Mouse (Mus musculus): Measurements from ENCODE around the gene Kirrel3. TPM values are rescaled to one million over a fixed set of nuclear protein-coding genes. Genes with fewer than 3 reads are reported as not detected.

The Kirrel3 gene
- total RNA-seq, 2 experiments from 2014 or later = not detected

DNA sequence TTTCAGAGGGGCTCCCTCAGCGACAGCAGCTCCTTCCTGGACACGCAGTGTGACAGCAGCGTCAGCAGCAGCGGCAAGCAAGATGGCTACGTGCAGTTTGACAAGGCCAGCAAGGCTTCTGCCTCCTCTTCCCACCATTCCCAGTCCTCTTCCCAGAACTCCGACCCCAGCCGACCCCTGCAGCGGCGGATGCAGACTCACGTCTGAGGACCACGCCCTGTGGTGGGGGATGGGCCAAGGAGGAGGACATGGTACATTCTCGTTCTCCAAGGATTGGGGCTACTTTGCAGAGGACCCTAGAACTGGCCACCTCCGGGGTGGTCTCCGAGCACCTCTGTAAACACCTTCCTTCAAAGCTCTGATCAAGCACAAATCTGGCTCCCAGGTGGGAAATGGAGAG lies 549.4 kb downstream of the Kirrel3 start:
- ATAC-seq (replicated peaks; ENCODE audit: low FRiP score, poor library complexity, severe bottlenecking) = no peak

DNA sequence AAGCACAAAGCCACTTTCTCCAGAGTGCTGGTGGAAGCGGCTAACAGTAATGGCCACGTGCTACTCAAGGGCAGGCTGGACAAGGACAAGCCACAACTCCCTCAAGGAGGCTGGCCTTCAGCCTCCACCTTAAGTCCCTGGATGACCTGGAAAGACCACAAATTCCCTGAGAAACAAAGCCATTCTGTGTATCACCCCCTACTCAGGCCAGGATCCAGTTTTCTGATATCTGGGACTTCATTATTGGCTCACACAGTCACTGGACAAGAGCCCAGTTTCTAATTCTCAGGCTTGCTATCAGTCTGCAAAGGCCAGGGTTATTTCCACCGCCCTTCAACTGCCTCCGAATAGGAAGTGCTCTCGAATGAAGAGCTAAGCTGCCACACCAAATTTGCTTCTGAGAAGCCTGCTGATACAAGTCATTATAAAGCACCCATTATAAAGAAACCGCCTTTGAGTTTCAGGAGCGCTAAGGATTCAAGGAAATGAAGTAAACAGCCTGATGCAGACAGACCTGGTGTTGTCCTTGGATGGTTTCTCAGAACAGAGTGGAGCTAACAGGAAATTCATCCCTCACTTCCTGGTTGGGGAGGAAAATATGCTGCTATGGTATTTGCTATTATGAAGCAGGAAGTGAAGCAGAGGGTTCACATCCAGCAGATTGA lies 553.4 kb downstream of the Kirrel3 start:
- ATAC-seq (replicated peaks; ENCODE audit: low FRiP score, poor library complexity, severe bottlenecking) = no peak

DNA sequence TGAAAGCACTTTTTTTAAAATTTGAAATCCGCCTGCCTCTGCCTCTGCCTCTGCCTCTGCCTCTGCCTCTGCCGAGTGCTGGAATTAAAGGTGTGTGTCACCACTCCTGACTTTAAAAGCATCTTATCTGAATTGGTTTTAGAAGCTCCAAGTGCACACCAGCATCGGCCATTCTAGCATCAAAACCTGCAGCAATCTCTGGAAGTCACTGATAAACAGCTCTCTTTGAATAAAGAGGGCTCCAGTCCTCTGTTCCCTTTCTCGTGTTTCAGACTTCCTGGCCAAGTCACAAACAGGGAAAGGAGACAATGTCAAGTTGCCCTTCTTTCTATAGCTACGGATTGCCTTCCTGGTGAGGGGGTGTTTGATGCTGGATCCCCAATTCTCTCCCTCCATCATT lies 554.2 kb downstream of the Kirrel3 start:
- ATAC-seq (replicated peaks; ENCODE audit: low FRiP score, poor library complexity, severe bottlenecking) = no peak

DNA sequence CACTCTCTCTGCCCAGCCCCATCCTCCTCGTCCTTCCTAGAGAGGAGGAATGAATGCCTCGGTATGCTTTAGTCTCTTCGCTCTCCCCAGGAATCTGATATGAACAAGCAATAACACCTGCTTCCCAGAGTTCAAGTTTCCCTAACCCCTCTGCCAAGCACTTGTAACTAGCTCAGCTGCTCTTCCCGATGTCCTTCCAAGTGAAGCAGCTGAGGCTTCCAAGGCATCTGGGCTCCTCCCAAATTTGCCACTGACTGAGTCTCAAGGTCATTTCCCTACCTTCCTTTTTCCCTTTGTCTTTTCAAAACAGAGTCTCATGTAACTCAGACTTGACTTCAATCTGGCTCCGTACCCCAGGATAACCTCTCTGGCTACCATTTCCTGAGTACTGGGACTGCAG lies 555.8 kb downstream of the Kirrel3 start:
- ATAC-seq (replicated peaks; ENCODE audit: low FRiP score, poor library complexity, severe bottlenecking) = no peak

DNA sequence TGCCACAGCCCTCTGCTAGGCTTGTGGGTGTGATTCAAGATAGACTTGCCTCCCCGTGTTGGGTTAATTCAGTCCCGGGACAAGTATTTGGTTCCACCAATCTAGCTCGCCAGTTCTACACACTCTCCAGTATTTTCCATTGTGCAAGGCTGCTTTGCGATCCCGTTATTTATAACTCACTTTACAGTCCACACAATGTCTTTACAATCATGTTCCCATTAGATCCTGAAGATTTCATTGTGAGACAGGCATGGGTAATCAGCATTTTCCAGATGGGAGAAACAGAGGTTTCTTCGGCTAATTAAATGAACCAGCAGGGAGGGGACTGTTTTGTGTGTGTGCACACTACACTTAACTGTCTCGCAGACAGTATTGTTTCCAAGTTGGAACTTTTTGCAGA lies 557.9 kb downstream of the Kirrel3 start:
- no peak for ATAC-seq (replicated peaks; ENCODE audit: low FRiP score, poor library complexity, severe bottlenecking)

DNA sequence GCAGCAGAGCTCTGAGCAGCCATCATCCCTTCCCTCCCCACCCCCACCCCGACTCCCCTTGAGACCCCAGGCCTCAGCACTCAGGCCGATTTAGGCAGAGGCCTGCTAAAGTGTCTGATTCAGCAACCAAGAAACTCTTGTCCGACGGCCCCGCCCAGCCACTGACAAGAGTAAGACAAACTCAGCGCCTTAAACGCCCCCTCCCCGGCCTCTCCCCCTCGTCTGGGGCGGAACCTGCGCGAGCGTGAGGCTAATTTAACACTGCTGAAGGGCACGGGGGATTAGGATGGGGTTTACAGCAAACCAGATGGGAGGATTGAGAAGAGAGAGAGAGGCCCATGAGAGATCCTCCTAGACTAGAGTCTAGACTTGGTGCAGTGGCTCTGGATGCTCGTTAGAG lies 558.8 kb downstream of the Kirrel3 start:
- no peak for ATAC-seq (replicated peaks; ENCODE audit: low FRiP score, poor library complexity, severe bottlenecking)

DNA sequence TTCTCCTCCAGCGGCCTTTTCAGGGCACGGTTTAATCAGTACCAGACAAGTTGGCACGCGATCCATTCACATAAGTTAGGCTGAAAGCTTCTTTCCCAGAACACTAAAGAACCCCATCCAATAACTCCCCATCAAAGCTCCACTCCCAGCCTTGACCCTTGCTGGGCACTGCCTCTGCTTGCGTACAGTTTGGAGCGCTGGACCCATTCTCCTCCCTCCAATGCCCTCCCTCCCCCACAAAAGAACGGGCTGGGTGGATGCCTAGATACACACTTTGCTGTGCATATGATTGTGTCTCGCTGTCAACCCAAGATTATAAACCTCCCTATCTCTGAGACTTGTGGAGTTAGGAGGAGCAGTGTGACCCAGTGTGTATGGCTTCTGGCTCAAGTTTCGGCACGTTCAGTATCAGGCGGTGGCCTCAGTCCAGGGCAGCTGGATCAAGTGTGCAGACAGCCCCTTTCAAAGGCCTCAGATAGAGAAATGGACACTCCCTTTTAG lies 559.4 kb downstream of the Kirrel3 start:
- ATAC-seq (replicated peaks; ENCODE audit: low FRiP score, poor library complexity, severe bottlenecking) = peak; percentile 45

DNA sequence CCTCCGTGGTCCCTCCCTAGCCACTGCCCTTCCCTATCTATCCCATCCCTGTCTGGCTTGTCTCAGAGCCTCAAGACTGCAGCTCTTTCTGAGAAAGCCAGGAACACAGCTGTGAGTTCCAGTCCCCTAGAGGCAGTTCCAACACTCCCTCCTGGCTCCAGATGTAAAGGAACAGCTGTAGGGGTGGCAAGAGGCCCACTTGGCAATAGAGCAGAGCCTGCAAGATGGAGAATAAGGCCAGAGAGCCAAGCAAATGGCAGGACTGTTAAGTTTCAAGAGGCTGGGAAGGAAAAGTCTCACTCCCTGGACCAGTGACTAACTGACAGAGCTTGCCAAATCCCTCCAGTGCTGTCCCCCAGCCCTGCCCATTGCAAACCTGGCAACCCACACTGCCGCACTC lies 560.1 kb downstream of the Kirrel3 start:
- ATAC-seq (replicated peaks; ENCODE audit: low FRiP score, poor library complexity, severe bottlenecking) = no peak

DNA sequence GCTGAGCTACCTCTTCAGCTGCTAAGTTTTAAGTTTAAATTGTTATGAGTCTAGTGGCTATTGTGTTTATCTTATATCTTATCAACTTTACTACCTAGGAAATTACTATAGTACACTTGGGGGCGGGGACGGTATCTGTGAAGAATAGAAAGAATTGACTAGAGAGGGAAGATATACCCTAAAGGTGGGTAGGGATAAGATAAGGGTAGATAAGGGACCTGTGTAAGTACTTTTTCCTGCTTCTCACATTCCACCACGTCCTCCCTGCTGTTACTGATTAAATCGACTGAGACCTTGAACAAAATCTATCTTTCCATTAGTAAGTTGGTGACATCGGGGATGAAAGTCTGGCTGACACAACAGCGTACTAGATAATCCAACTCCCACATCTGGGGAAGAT lies 562.8 kb downstream of the Kirrel3 start:
- ATAC-seq (replicated peaks; ENCODE audit: low FRiP score, poor library complexity, severe bottlenecking) = no peak

DNA sequence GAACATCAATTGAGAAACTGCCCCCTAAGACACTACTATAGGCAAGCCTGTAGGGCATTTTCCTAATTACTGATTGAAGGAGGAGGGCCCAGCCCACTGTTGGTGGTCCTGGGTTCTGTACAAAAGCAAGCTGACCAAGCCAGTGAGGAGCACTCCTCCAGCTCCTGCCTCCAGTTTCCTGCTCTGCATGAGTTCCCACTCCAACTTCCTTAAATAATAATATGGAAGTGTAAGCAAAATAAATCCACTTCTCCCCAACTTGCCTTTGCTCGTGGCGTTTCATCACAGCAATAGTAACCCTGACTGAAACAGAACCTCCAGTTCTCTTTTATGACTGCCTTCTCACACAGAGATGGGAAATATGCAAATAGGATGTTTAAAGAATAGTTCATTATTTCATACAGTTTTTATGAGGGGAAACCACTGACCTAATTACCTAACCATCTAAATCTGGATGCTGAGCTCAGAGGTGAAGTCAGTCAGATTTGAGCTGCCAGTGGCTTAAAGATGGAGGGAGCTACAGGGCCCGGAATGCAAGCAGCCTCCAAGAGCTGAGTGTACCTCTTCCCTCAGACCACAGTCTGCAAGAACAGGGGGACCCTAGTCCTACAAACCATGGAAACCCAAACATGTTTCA lies 564.3 kb downstream of the Kirrel3 start:
- no peak for ATAC-seq (replicated peaks; ENCODE audit: low FRiP score, poor library complexity, severe bottlenecking)

DNA sequence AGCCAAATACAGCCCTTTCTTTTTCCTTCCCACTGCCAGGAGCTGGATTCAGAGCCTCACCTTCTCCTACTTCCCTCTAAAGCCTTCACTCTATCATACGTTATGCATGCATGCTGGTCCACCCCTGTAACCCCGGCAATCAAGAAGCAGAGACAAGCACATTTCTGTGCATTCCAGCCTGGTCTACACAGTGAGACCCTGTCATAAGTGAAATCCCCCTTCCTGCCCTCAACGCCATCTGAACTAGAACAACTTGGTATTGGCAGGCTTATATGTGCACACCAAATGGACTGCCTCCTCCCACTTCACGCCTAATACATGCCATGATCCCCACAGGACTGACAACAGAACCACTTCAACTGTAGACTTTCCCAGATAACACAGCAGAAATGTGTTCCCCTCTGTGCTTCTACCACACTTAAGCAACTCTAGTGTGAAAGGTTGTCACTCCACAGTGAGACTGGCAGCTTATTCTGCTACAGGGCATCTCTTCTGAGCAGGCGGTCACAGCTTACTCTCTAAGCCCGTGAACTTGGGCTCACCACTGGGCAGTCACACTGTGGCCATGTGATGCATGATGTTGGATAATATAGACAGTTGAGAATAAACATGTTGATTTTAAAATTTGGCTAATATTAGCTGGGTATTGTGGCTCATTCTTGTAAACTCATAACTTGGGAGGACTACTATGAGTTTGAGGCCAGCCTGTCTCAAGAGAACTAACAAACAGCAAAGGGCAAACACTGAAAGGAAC lies 565.2 kb downstream of the Kirrel3 start:
- no peak for ATAC-seq (replicated peaks; ENCODE audit: low FRiP score, poor library complexity, severe bottlenecking)

DNA sequence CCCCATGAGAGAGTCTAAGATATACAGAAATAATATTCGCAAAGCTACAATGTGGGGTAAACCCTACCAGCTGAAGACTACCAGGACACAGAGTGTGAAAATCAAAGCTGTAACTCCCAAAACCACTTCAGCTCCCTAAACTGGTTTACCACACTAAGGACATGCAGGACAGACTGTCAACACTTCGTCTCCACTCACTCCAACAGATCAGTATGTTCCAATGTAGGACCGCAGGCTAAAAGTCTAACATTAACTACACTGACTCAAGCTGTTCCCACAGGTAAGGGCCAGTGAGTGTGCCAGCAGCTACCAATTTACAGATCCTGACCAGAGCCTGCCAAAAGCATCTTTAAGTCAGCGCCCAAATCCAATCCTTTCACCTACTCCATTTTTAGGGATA lies 566.0 kb downstream of the Kirrel3 start:
- ATAC-seq (replicated peaks; ENCODE audit: low FRiP score, poor library complexity, severe bottlenecking) = no peak

DNA sequence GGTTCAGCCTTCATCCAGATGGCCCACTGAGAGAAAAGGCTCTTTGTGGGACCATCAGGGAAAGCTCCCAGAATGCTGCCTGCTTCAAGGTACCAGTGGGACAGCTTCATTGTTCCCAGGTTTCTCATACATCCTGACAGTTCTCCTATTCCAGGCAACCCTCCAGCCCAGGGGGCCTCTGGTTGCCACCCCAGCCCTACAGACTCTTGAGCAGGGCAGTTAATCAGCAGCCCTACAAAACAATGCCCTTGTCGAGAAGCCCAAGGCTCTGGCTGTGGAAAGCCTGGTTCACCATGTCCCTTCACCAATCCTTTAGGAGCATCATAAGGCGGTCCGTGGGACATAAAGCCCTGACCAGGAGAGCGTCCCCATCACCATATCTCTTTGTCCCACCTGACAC lies 567.0 kb downstream of the Kirrel3 start:
- no peak for ATAC-seq (replicated peaks; ENCODE audit: low FRiP score, poor library complexity, severe bottlenecking)

DNA sequence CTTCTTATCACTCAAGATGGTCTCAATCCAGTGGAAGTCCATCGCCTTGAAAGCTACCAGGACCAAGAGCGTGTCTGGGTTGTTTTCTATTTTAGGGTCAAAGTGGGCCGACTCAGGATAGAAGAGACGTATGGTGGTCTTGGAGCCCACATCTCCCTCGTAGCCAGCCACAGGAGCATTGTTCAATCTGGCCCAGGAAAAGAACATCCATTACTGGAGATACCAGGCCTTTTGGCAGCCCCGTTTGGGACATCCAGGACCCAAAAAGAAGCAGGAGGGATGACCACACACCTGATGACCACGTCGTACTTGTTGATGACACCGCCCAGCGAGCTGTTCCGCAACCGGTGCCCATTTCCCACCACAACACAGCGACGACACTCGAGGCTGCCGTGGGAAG lies 567.4 kb downstream of the Kirrel3 start:
- ATAC-seq (replicated peaks; ENCODE audit: low FRiP score, poor library complexity, severe bottlenecking) = no peak

DNA sequence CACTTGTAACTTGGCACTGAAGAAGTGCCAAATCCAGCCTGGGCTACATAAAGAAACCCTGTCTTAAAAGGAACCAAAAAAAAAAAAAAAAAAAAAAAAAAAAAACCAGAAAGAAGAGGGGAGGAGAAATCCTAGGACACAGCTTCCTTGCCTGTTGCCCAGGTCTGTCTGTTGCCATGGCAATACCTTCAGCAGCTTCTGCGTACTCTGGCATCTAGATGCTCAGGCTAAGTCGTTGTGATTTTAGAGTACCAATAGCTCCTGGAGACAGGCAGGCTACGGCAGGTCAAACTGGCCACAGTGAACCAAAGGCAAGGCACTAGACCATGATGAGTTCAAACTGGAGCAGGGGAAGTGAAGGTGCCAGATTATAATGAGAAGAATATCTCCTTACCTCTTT lies 568.0 kb downstream of the Kirrel3 start:
- ATAC-seq (replicated peaks; ENCODE audit: low FRiP score, poor library complexity, severe bottlenecking) = no peak

DNA sequence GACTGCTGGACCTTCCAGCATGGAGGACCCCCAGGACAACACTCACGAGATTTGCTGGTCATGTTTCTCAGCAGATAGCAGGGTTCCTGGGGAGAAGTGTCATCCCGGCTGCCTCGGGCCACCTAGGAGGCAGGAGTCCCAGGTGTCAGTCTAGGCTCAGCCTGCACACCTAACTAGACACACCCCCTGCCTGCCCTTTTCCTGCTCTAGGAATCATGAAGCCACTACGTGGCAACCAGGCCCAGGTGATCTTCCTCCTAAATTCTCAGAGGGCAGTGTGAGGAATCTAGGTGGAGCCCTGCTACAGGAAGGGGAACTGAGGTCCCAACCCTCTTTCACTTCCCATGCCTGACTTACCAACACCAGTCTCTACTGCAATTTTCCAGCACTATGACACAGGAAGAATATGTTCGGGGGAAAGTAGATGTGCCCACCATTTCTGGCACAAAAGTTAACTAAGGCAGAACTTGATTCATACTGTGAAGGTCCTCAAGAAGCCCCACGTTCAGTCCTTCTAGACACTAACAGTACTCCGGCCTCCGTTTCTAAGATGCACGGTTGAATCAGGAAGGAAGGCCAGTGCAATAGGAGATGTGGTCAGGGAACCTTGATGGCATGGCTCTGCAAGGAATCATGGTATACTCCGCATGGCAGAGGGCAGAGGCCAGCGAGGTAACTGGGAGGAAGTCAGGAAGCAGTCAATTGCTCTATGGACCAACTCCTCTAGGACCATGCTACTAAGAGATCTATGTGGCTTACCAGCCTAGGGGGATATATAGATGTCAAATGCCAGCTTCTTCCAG lies 570.0 kb downstream of the Kirrel3 start:
- ATAC-seq (replicated peaks; ENCODE audit: low FRiP score, poor library complexity, severe bottlenecking) = no peak

DNA sequence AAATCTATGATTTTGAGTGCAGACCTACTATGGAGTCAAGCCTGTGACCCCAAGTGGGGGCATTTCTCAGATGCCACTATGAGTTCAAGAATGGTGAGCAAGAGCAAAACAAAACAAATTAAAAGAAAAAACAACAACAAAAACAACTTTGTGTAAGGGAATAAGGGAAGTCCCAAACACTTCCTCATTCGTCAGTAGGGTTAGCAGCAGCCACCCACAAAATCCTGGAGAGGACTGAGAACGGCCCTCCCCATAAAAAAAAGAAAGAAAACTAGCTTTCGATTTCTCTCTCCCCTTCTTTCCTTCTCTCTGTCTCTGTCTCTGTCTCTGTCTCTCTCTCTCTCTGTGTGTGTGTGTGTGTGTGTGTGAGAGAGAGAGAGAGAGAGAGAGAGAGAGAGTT lies 570.9 kb downstream of the Kirrel3 start:
- ATAC-seq (replicated peaks; ENCODE audit: low FRiP score, poor library complexity, severe bottlenecking) = no peak

DNA sequence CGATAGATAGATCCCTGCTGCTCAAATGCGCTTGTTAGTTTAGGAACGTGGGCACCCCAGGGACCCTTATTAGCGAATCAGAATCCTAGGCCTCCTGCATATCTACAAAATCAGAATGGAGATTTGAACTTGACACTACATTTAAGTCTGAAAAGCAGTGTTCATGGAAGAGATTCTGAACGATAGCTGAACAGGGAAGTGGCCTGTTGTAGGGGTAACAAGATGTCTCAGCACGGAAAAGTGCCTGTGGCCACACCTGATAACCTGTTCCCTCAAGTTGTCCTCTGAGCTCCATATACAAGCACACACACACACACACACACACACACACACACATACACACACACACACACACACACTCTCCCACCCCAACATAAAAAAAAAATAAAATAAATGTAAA lies 571.9 kb downstream of the Kirrel3 start:
- ATAC-seq (replicated peaks; ENCODE audit: low FRiP score, poor library complexity, severe bottlenecking) = no peak

DNA sequence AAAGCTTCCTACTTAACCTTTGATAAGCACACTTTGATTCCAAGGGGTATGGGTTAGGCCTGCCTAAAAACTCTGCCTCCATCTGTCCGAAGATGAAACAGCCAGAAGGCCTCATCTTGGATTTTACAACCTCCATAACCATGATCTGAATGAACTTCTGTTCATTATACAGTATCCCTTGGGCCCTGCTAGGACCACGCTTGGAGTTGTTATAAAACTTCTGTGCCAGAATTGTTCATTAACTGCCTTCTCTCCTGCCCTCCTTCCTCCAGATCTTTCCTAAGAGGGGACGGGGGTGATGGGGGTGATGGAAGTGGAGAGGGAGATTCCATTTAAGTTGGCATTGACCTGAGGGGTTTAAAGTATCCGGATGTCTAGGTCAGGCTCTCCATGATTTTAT lies 572.5 kb downstream of the Kirrel3 start:
- no peak for ATAC-seq (replicated peaks; ENCODE audit: low FRiP score, poor library complexity, severe bottlenecking)

DNA sequence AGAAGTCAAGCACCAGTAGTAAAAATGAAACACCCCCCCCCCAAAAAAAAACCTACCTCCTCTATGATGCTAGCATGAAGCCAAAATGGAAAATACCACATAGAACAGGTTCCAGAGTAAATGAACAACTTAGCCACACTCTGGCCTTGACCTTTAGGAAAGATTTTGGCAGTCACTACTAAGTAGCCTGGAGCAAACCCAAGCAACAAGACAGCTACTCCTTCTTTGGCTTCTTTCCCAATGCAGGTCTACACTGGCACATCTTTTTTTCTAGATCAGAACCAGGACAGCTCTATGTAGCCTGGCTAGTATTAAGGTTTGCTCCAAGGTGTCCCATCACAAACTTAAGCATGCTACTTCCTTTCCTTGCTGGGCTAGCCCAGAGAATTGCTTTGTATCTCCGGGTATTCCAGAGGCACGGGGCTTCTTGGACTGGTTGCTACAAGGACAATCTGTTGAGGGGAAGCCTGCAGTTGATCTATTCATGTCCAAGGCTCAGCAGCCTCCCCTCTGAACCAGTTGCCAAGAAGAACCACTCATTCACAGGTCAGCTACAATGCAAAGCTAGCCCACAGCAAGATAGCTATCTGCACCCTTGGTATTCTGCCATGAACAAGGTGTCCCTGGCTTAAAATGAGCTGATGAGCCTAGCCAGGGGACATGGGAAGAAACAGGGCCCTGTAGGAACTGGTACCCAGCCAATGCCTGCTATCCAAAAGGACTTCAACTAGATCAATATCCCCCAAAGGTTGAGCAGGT lies 573.1 kb downstream of the Kirrel3 start:
- ATAC-seq (replicated peaks; ENCODE audit: low FRiP score, poor library complexity, severe bottlenecking) = no peak
